Mouse (Mus musculus): Measurements from ENCODE around the gene Ttll7.

Ttll7 gene

DNA sequence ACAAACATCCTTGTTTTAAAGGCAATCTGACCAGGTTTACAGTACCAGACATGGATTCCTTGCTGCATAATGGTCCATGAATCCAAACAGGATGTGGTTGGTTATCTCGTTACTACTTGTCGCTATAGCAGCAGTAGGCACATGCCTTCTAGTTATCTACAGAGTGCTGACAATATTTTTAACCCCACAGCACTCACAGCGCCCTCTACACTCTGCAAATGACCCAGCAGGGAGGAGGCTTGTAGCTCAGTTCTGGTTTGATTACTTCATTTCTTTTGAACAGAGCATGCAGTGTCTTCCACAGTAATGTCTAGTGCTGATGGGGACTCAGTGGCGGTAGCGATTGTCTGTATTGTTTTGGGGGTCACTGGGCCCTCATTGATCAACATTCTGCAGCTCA is 56.8 kb downstream of the Ttll7 start:
- in situ Hi-C loops (cut with MboI; ENCODE audit: low sequenced_read_pairs), result loop anchor here (10.0 kb wide), 1 partner anchor 344 kb away; no protein-coding TSS in a partner anchor

DNA sequence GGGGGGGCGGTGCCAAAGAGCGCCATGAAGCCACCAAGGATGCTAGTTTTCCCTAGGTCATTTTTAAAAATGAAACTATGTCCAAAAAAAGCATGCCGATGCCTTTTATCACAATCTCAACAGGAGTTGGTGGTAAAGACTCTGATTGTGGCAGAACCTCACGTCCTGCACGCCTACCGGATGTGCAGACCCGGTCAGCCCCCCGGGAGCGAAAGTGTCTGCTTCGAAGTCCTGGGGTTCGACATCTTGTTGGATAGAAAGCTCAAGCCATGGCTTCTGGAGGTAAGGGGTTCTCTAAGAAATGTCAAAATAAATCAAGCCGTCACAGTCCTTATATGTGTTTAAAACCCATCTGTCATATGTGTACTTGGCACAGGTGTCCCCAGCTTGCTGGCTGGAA is 60.9 kb downstream of the Ttll7 start:
- in situ Hi-C loops (cut with MboI; ENCODE audit: low sequenced_read_pairs), result no loop called here

DNA sequence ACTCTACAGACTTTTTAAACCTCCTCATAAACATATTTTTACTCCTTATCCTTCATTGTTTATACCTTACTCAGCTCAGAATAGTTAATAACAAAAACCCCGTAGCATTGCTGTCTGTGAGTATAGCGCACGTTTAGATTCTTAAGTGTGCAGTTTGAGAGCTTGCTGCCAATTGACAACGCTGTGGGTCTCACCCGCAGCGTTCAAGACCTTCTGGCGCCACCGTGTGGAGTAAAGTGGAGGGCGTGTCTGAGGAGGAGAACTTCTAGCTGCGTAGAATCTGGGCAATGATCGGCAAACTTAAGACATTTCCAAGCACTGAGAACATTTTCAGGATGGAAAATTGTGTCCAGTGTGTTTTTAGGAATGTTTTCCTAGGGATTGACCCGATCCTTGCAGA is 62.6 kb downstream of the Ttll7 start:
- in situ Hi-C loops (cut with MboI; ENCODE audit: low sequenced_read_pairs), result no loop called here

DNA sequence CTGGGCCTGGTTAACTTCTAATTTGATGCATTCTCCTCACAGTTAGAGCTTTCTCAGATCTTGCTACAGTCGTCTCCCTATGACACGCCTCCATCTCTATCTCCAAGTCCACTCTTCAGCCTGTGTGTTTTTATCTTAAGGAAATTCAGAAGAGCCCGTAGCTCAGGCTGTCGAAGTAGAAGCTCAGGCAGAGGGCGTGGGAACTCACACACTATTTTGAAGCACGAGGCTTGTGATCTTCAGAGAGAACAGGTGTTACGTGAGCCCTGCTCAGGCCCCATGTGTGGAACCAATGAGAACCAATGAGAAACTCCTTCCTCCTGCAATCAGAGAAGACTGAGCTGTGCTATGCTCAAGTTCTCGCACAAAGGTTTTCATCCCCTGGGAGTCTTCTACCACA is 65.7 kb downstream of the Ttll7 start:
- in situ Hi-C loops (cut with MboI; ENCODE audit: low sequenced_read_pairs), result no loop called here

DNA sequence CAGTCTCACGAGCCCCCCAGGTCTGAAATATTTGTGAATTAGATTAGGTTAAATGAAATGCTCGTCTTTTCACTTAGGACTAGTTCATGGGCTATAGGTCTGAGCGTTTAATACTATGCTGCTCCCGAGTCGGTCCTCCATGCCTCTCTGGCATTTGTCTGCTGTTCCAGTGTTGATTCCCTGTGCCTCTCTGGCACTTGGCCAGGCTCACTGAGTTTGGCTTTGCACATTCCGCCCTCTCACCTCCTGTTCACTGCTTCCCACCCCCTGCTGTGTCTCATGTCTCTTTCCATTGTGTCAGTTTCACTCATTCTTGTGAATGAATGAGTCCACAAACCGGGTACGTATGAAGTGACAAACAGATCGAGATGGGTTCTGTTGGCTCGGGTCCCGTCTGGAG is 66.2 kb downstream of the Ttll7 start:
- in situ Hi-C loops (cut with MboI; ENCODE audit: low sequenced_read_pairs), result no loop called here

DNA sequence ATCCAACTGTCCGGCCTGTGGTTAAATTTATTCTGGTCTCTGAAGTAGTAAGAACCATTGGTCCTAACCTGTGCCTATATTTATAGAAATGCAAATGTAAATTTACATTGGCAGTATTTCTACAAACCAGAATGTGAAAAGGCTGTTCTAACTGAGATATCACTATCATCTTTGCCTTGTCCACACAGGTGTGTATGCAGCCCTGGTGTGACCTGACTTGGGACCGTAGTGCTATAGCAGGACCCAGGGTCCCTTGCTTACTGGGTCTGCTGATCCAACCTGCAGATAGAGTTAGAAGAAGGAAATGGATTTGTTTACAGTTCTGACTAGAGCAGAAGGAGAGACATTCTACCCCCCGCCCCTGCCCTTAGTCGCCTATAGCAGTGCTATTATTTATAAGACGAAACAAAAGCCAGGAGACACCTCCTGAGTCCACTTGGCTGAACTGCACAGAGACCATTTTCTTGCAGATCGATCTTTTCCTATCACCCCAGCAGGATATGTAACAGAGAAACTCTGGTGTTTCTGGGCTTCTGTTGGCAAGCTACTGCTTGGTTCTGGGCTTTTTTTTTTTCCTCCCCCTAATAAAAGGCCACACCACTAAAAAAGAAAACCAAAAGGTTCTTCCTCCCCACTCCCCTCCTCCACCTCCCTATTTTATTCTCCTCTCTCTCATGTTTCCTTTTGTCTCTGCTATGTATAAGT is 75.3 kb downstream of the Ttll7 start:
- in situ Hi-C loops (cut with MboI; ENCODE audit: low sequenced_read_pairs), result loop anchor here (25.0 kb wide), 1 partner anchor 590 kb away; no protein-coding TSS in a partner anchor

DNA sequence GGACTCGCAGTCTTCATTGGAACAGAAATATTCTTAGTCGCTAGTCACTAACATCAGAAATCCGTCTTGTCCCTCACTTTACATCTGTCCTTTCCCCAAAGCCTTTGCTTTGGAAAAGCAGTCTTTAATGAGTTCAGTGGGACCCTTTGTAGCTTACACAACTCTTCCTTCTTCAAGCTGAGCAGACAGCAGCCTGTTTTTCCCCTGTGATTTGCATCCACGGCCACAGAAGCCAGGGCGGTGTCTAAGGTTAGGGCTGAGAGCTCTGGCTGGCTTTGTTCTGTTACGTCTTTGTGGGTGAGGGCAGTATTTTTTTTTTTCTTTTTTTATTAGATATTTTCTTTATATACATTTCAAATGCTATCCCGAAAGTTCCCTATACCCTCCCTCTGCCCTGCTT is 76.0 kb downstream of the Ttll7 start:
- in situ Hi-C loops (cut with MboI; ENCODE audit: low sequenced_read_pairs), result loop anchor here (25.0 kb wide), 1 partner anchor 591 kb away; no protein-coding TSS in a partner anchor

DNA sequence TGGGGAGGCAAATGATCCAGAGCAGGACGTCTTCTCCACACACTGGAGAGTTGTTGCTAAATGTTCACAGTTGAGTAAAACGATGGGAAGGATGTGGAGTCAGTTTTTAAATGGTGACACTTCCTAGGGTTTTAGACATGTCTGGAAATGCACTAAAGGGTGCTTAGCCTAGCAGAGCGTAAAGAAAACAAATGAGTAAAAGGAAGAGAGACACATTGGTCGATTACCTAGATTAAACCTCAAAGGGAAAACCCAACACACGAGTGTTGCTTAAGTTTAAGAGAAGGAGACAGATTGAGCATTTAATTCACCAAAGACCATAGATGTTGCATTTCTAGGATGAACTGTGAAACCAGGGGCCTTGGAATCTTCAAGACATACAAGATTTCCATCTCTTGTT is 76.8 kb downstream of the Ttll7 start:
- in situ Hi-C loops (cut with MboI; ENCODE audit: low sequenced_read_pairs), result loop anchor here (25.0 kb wide), 1 partner anchor 592 kb away; no protein-coding TSS in a partner anchor

DNA sequence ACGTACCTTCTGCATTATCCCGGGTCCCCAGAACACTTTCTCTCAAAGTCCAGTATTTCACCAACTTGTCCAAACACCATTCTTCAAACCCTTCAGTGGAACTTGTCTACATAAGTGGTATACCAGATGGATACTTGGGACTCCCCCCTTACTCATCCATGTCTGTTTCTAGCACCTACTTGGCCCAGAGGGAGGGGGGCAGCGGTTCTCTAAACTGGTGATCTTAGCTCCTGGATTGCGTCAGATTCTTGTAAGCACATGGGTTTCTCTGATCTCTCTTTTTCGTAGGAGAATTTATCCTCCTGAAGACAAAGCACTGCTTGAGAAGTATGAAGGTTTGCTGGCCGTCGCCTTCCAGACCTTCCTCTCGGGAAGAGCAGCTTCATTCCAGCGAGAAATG is 79.0 kb downstream of the Ttll7 start:
- in situ Hi-C loops (cut with MboI; ENCODE audit: low sequenced_read_pairs), result loop anchor here (25.0 kb wide), 1 partner anchor 594 kb away; no protein-coding TSS in a partner anchor

DNA sequence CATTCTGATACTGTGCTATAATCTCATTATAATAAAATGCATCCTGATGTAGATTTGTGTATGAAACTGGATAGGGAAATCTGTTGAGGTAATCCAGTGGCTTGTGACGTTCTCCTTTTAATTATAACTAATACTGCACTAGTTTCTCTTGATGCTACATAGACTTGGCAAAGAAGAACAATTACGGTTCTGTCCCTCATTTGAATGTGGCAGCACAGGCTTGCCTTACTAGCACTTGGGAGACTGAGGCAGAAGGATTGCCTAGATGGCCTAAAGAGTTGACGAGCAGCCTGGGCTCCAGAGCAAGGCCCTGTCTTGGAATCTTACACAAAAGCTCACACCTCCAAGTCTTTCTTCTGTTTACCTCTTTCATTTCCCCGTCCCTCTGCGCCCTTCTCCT is 80.3 kb downstream of the Ttll7 start:
- in situ Hi-C loops (cut with MboI; ENCODE audit: low sequenced_read_pairs), result loop anchor here (25.0 kb wide), 1 partner anchor 595 kb away; no protein-coding TSS in a partner anchor

DNA sequence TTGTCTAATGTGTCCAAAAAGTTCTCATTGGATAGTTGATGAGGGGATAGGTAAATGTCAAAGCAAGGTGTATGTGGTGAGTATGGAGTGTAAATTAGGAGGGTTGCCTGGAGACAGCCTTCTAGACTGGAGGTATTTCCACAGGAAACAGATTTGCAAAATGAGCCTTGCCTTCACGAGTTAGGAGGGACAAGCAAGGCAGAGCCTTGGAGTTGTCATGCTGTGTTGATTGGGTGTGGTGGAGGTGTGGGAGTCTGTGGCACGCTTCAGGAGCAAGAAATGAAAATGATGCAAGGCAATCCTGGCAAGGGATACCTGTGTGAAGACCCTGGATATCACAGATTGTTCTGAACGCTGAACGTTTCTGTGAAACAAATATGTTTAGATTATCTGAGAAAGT is 84.7 kb downstream of the Ttll7 start:
- in situ Hi-C loops (cut with MboI; ENCODE audit: low sequenced_read_pairs), result loop anchor here (25.0 kb wide), 1 partner anchor 600 kb away; no protein-coding TSS in a partner anchor

DNA sequence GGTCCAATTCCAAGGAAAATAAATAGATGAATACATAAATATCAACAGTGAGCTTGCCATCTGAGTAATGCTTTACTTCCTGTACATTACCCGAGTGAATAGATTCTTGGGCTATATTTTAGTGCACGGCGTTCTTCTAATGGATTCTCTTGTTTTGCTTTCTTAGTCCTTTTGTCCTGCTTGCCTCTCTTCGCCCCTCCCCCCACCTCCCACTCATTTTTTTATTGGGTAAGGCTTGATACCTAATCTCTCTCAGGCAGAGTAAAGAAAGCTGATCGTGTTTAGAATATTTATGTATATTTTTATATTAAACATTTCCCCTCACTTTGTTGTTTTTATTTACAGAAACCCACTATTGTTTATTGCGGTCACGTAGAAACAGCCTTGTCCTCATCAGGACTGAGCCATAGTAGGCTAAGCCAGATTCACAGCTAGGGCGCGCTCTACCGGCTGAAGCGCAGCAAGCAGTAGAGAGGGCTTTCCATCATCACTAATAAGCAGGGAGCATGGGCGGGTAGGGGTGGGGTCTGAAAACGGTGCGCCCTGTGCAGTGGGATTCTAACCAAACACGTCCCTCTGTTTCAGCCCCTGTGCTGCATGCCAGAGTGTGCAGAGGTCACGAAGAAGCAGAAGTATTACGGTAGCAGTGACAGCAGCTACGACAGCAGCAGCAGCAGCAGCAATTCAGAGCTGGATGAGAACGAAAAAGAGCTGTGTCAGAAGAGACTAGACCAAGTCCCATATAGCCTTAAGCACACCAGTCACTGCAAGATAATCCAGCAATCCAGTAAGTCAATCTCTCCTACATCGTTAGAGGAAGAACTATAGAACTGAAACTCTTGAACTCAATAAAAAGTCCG is 87.5 kb downstream of the Ttll7 start:
- in situ Hi-C loops (cut with MboI; ENCODE audit: low sequenced_read_pairs), result loop anchor here (25.0 kb wide), 1 partner anchor 602 kb away; no protein-coding TSS in a partner anchor

DNA sequence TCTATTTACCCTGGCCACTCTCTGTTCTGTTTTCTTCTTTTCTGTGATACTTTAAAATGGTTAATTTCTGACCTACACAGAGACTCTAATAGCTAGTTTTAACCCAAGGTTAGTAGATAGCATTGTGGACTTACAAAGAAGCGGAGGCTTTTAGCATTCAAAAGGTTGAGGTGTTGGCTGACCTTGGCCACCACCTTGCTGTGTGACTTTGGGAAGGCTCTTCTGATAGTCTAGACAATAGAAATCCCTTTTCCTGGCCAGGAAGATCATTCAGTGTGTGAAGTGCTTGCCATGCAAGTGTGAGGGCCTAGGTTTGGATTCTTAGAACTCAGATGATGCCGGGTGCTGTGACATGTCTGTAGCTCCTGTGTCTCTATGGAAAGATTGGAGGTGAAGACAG is 90.9 kb downstream of the Ttll7 start:
- in situ Hi-C loops (cut with MboI; ENCODE audit: low sequenced_read_pairs), result loop anchor here (25.0 kb wide), 1 partner anchor 606 kb away; no protein-coding TSS in a partner anchor

DNA sequence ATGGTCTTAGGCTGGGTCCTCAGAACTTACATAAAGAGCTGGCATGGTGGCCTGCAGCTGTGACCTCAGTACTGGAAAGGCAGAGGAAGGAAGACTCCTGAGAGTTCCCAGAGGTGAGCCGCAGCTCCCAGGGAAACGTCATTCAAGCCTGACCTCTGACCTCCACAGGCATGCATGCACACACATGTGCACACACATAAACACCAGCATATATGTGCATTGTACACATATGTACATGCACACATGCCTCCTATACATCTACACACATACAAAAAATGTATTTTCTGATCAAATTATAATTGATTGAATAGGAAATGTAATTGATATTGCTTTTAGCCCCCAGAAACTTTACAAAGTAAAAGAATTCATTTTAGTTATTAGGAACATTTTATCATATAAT is 93.2 kb downstream of the Ttll7 start:
- in situ Hi-C loops (cut with MboI; ENCODE audit: low sequenced_read_pairs), result loop anchor here (25.0 kb wide), 1 partner anchor 608 kb away; no protein-coding TSS in a partner anchor

DNA sequence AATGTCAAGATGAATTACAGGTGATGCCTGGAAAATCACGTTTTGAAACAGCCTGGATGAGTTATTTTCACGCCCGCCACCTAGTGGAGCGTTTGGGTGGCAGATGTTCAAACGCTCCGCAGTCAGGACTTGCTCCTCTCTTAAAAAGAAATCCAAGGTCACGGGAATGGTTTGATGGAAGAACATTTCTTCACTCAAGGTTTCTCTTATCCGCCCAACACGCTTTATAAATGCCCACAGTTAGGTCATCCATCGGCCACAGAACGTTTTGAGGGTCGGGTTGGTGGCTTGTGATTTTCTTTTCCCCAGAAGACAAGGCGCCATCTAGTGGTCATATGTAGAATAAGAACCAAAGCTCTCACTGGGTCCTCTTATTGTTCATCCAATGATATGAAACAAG is 93.7 kb downstream of the Ttll7 start:
- in situ Hi-C loops (cut with MboI; ENCODE audit: low sequenced_read_pairs), result loop anchor here (25.0 kb wide), 1 partner anchor 609 kb away; no protein-coding TSS in a partner anchor

DNA sequence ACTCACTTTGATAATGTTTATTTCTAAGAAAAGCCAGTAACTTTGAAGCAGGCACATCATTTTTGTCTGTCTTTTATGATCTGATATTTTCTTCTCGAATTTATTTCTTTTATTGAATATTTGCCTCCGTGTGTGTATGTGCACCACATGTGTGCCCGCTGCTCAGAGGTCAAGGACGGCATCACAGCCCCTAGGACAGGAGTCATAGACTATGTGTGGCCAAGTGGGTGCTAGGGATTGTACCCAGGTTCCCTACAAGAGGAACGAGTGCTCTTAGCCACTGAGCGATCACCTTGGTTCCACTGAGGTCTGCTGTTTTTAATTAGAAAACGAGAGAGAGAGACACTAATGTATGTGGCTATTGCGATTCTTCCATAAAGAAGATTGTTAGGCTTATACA is 94.5 kb downstream of the Ttll7 start:
- in situ Hi-C loops (cut with MboI; ENCODE audit: low sequenced_read_pairs), result loop anchor here (25.0 kb wide), 1 partner anchor 609 kb away; no protein-coding TSS in a partner anchor

DNA sequence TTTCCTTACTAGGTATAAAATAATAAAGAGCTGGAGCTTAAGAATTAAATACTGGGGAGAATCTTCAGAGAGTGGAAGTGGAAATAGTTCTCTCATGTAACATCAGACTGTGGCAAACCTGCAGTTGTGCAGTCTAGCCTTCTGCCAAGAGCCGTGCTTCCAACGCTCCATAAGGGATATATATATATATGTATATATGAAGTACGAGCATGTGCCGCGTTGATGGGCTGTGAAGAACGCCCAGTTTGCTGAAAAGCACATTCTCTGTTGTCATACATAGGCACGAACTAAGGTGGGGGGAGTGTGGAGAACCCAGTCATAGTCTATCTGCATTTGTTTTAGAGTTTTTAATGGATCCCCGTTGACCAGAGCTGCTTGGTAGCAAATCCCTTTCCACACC is 104.6 kb downstream of the Ttll7 start:
- in situ Hi-C loops (cut with MboI; ENCODE audit: low sequenced_read_pairs), result no loop called here

DNA sequence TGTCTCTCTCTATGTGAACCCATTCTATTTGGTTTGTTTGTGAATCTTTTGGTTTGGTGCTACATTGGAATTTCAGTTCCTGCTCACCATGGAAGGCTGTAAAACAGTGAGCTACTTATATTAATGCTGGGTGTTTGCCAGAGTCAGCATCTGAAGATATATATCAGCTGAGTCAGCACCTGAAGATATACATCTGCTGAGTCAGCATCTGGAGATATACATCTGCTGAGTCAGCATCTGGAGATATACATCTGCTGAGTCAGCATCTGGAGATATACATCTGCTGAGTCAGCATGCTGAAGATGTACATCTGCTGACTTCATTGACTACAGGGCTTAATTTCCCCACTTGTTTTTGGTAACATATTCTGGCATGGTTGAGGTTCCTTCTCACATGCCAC is 110.7 kb downstream of the Ttll7 start:
- in situ Hi-C loops (cut with MboI; ENCODE audit: low sequenced_read_pairs), result no loop called here

DNA sequence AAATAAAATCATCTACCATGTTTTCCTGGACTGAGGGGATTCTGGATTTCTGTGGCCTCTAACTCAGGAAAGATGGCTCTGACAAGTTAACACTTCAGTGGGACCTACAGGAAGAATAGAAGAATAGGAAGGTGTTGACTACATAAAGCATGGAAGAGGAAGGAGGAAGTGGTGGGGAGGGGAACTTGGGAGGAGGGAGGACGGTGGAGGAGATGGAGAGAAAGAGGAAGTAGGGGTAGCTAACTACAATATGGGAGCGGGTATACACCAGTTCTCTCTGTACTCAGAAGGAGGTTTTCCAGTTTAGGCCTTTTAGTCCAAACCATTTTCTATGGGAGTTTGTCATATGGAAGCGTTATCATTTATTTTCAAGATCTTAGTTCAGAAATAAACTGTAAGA is 112.2 kb downstream of the Ttll7 start:
- in situ Hi-C loops (cut with MboI; ENCODE audit: low sequenced_read_pairs), result no loop called here

DNA sequence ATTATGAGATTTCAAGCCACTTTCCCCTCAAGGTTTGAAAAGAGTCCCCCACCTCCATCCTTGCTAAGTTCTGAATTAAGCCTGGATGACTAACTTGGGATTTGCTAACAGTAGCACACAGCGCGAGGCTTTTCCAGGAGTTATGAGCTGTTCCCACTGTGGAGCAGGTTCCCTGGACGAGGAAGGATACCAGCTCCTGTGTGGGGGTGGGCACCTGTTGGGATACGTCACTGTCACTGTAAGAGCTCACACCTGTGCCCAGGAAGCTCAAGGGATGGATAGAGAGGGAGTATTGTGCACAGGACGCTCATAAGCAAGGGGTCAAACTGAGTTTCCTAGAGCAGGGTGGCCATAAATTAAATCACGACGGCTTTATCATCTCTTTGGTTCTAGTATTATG is 115.1 kb downstream of the Ttll7 start:
- in situ Hi-C loops (cut with MboI; ENCODE audit: low sequenced_read_pairs), result no loop called here

DNA sequence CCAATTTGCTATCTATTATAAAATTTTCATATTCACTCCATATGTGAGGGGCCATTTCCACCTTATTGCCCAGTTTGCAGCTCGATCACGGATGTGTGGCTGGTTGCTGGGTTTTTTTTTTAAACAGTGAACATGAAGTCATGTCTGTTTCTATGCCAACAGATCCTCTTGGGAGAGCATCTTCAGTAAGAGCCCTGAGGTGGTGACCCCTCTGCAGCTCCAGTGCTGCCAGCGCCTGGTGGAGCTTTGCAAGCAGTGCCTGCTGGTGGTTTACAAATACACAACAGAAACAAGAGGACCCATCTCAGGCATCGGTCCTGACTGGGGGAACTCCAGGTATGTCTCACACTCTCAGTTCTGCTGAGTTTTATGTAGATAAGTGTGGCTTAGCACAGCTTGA is 115.7 kb downstream of the Ttll7 start:
- in situ Hi-C loops (cut with MboI; ENCODE audit: low sequenced_read_pairs), result no loop called here

DNA sequence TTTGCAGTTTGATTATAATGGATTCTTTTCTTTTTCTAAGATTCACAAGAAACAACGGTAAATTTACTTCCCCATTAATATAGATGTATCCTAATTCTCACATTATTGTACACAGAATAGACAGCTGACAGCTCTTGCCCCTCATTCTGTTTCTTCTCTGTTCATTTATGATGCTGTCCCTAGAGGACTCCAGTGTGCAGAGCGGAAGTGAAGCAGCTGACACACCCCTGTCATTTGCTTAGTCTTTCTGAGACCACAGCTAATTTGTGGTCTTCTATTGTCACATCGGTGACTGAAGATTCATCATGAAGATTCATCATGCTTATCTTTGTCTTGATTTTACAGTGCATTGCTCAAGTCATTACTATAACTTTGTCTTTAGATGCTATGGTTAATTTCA is 126.1 kb downstream of the Ttll7 start:
- in situ Hi-C loops (cut with MboI; ENCODE audit: low sequenced_read_pairs), result no loop called here
